Mouse (Mus musculus) kidney, adult 8-10 months (tissue): ENCODE measurements around the gene Dnah17.

ENCODE experiments used
- DNase-seq, 2 experiments: peaks; one replicate each; pipeline ENCODE4 v3.0.0; 2022

Gene Dnah17

DNA sequence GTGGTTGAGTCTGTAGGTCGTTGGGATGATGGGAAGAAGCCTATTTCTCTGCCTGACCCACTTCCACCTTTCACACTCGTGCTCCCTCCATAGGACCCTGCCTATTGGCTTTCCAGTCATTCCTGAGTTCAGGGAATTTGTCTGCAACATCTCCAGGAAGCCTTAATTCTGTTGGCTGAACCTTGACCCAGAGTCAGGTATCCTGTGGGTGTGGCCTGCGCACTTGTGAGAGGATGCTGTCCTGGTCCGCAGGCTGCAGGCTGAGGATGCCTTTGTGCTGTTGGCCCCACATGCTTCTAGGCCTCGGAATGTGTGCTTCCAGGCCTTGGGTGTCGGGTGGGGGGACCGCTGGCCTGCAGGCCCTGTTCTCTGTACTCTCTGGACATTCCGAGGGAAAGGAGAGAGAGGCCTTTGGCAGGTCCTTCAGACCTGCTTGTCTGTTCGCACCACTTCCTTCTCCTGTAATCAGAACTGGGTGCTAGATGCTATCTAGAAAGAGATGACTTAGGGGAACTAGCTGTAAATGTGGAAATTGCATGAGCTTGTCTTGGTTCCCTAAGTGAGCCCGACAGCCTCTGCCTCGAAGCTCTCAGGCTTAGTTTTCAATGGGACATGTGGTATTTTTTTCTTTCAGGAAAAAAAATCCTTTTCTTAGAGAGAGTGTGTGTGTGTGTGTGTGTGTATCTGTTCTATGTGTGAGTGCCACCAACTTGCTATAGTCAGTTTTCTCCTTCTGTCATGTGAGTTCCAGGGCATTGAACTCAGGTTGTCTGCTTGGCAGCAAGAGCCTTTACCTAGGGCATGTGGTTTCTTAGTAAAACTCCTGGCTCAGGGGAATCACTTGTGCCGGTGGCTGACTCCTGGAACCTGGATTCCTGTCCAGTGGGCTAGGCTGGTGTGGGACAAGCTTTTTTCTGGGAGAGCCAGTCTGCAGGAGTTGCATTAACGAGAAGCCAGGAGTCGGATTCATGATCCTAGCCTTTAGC is 137.0 kb downstream of the Dnah17 start:
- no peak for DNase-seq

DNA sequence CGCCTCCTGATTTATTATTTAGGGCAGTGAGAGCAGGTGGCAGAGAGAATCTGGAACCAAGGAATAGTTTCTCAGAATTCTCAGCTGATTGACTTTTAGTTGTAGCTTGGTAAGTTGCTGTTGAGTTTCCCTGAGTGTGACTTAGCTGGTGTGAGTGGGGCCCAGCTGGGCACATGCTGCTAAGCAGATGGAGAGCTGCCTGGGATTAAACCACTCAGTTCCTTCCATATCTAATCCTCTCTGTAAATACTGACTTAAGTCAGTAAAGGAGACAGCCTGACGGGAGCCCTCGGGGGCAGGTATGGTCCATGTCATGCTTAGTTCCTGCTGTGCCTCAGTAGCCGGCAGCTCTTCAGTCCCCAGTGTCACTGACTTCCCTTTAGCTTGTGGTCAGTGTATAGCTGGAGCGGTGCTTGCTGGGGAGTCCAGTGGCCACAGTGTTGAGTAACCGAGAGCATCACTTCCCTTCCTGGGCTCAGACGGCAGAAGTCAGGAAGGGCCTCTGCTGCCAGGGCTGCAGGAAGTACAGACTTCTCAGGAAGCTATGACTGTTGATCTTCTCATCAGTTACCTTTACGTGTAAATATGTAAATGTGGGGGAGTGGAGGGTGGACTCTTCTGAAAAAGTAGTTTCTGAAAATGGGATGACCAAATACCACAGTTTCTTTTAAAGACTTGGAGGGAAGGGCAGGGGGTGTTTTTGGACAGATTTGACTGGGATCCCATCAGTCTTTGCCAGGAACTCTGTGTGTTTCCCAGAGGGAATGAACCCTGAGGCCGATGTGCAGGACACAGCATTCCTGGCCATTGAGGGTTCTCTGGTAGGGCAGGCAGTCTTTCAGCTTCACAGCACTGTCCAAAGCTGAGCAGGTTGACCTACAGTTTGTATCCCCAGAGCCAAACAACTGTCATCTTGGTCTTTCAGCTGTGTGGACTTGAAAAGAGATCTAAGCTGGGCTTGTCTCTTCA is 138.6 kb downstream of the Dnah17 start:
- DNase-seq, result peak in 1 of 2 experiments; percentile 25

DNA sequence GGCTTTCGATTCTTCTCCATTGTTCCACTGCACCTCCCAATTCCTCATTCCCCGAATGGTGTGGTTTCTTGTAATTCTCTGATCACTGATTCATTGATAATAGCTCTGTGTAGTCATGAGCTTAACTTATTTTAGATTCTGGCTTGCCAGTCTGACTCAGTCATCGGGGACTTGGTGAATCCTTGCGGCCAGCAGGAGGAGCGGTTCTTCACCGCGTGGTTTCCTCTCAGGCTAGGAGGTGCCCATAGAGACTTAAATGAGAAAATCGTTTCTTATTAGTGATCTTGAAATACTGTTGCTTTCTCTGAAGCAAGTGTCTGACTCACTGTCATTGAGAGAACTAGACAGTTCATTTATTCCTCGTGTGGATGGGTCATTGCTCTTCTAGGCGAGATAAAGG is 140.5 kb downstream of the Dnah17 start:
- DNase-seq, result no peak

DNA sequence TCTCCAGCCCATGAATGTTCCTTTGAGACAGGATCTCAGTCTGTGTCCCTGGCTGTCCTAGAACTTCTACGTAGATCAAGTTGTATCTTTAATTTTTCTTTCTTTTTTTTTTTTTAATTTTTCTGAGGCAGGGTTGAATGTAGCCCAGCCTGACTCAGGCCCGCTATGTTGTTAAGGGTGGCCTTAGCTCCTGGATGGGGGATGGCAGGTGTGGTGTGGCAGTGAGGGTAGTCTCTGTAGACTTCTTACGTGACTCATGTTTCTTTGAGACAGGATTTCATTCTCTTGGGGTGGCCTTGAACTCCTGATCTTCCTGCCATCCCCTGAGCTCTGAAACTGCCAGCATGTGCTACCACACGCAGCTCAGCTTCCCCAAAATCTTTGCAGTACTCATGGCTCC is 141.2 kb downstream of the Dnah17 start:
- DNase-seq, result no peak

DNA sequence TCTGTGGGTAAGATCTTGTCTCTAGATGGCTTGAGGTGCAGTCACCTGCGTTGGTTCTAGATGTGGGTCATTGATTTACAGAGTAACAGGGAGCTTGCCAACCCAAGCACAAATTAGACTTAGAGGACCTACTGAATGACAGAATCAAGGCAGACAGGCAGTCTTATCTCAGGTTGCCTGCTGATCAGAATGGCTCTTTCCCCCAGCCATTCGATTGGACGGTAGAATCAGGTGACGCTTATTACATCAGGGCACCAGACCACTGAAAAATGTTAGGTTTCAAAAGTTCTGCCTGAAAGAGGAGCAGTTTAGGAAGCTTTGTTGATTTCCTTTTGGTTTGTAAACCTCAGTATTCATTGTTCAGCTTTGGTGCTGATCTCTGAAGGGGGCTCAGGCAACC is 142.5 kb downstream of the Dnah17 start:
- DNase-seq, result peak; percentile 55 to 59

DNA sequence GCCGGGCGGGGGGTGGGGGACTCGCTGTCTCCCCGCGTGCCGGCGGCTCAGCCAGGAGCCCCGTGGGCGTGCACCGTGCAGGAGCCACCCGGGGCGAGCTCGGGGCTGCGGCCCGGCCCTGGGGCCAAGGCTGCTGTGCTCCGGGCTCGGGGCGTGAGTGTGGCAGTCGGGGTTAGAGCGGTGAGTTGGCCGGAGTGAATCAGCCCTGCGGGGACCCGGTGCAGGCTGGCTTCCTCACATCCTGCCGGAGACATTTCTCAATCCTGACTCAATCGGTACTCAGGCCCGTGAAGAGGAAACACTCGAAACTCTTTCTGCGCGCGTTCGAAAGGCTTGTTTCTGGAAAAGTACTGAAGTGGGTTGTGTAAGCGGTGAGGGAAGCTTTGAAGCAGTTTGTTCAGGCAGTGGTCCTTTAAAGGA is 143.4 kb downstream of the Dnah17 start:
- DNase-seq, result no peak

GRCm38 (mm10) chr11:117986126-117987031 is 144.1 kb downstream of the Dnah17 start, which contains the start of gene Pgs1:
Pgs1 (plus strand) TSS chr11:117986292.
- DNase-seq, result peak; percentile 84 to 90

DNA sequence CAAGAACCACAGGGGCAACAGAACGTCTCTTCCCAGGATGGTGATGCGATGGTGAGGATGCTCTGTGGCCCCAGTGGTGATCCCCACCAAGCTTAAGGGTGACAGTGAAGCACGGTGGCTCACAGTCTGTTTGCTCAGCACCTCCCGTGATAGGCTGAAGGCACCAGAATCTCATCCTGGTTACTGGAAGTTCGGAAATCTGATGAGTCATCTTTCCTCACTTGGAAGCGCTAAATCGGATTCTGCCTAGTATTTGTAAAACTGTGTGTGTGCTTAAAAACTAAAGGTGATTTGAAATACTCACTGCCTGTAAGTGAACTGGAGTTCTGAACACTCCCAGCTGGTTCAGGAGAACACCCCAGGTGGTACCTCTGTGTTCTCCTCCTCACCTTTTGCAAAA is 146.7 kb downstream of the Dnah17 start:
- DNase-seq, result no peak

DNA sequence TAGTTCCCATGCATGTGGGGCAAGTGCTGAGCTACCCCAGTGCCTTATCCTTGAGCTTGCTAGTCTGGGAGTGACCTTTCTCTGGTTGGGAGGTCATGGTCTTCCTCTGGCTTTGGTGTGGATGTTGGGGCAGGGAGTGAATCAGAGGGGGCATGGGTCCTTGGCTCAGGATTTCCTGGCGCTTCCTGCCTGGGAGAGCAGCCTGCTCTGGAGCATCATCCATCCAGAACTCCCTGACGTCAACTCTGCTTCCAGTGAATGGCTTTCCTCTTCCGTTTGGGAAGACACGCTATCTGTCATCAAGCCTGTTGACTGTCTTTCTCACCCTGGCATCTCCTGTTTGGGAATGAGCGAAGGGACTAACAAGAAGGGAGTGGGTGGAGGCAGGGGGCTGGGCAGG is 148.0 kb downstream of the Dnah17 start:
- peak in 1 of 2 experiments; percentile 38 for DNase-seq

DNA sequence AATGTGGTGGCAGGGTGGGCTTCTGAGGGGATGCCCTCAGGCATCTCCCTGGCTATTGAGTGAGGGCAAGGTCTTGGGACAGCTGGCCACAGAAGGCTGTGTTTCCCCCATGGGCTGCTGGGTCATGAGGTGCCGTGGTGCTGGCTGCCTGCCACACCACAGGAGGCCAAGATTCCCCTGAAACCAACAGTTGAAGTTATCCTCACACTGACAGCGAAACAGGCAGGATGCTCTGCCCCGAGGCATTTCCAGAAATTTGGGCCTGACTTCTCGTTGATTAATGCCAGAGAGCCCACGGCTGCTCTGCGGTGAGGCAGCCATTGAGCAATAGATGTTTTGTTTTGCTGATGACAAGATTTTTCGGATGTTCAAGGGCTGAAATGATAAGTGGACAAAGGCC is 151.0 kb downstream of the Dnah17 start:
- no peak for DNase-seq

- no peak for DNase-seq
Observed at GRCm38 (mm10) chr11:117977694-117978360, 152.6 kb downstream of the Dnah17 start.

DNA sequence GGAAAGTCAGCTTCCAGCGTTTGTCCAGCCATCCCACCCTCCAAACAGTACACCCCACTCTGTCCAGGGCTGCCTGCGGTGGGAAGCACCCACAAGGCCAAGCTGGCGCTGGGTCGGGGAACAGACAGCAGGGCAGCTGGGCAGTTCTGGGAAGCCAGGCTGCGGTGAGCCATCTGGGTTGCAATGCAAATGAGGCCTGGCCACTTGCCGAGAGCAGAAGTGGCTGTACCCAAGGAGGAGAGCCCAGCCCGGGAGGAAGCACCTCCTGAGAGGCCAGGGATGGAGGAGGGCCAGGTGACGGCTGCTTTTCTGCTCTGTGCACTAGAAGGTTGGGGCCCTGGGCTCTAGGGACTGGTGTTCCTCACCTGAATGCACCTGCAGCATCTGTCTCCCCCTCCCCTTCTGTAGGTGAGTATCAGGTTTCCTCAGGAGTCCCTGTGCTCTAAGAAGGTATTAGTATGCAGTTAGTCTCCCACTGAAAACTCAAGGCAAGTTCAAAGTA is 154.3 kb downstream of the Dnah17 start:
- peak in 1 of 2 experiments; percentile 54 for DNase-seq

- DNase-seq, result no peak
Observed at GRCm38 (mm10) chr11:117975211-117975967, 155.0 kb downstream of the Dnah17 start.

- DNase-seq, result no peak
Observed at GRCm38 (mm10) chr11:117974327-117975125, 155.9 kb downstream of the Dnah17 start.

DNA sequence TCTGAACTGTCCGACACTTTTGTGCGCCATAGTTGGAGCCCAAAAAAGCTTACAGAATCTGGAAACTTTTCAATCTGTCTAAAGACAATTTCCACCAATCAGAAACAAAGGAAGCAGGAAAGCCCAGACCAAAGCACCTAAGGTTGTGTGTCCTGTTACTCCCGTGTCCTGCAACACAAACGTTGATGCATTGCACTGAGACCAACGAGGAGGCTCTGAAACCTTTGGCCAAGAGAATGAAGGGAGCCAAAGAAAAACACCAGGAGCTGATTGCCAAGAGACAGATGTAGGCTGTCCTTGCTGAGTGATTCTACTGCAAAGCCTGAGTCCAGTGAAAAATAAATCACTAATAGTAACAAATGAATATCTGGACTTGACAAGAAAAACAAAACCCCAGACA is 156.9 kb downstream of the Dnah17 start:
- no peak for DNase-seq

GRCm38 (mm10) chr11:117972656-117973558 is 157.5 kb downstream of the Dnah17 start:
- DNase-seq, result no peak
